Mouse (Mus musculus): ENCODE results near the gene Tmem214. TPM values are rescaled to one million over a fixed set of nuclear protein-coding genes. Genes with fewer than 3 reads are reported as not detected.
A peak's percentile ranks its signal among the peaks of the same experiment; 100 is the strongest.

Gene Tmem214
- total RNA-seq, 2 experiments from 2014 or later, result 64.5 to 66.9 TPM

DNA sequence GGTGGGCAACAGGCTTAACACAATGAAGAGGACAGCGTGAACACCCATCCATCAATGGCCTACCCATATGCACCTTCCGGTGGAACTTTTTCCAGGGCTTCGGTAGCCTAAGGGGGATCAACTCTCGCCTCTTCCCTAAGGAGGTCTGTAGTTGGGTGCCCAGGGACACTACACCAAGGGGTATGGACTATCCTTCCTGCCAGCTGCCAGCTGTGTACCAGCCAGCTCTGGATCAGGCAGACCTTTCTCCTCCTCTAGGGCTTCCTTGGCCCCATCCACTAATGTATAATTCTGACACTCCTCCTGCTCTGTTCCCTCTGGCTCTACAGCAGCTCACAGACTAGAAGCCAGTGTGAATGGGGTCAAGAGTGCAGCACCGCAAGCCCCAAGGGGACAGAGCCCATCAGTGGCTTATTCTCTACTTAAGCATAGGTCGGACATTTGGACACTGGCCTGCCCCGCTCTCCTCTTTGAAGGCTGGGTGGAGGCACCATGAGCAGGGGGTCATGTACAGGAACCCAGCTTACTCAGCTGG is 46.4 kb downstream of the Tmem214 start:
- DNase-seq (ENCODE audit: low spot score in 2 of 2), result no peak

- no peak for DNase-seq (ENCODE audit: low spot score in 2 of 2)
Measured at GRCm38 (mm10) chr5:30914849-30915248, 47.0 kb downstream of the Tmem214 start.

GRCm38 (mm10) chr5:30915456-30915855 is 47.6 kb downstream of the Tmem214 start:
- DNase-seq (ENCODE audit: low spot score in 2 of 2), result no peak

- DNase-seq (ENCODE audit: low spot score in 2 of 2), result peak; percentile 79 to 84
Measured at GRCm38 (mm10) chr5:30915974-30916433, 48.2 kb downstream of the Tmem214 start.

DNA sequence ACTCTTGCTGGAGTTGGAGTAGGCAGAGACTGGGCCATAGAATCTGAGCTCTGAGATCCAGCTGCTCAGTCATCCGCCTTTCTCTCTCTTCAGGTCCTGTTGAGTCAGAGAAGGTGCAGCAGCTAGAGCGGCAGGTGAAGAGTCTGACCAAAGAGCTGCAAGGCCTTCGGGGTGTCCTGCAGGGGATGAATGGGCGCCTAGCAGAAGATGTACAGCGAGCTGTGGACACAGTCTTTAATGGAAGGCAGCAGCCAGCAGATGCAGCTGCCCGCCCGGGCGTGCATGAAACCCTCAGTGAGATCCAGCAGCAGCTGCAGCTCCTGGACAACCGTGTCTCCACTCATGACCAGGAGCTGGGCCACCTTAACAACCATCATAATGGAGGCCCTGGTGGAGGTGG is 49.0 kb downstream of the Tmem214 start:
- DNase-seq (ENCODE audit: low spot score in 2 of 2), result no peak

DNA sequence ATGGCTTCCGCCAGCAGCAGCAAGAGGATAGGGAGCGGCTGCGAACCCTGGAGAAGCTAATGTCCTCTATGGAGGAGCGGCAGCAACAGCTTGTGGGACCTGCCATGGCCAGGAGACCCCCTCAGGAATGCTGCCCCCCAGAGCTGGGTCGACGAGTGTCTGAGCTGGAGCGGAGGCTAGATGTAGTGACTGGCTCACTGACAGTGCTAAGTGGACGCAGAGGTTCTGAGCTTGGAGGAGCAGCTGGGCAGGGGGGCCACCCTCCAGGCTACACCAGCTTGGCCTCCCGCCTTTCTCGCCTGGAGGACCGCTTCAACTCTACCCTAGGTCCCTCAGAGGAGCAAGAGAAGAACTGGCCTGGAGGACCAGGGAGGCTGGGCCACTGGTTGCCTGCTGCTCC is 49.5 kb downstream of the Tmem214 start:
- DNase-seq (ENCODE audit: low spot score in 2 of 2), result no peak

- DNase-seq (ENCODE audit: low spot score in 2 of 2), result no peak
Measured at GRCm38 (mm10) chr5:30917891-30918670, 50.3 kb downstream of the Tmem214 start.

- no peak for DNase-seq (ENCODE audit: low spot score in 2 of 2)
Measured at GRCm38 (mm10) chr5:30918691-30919090, 50.9 kb downstream of the Tmem214 start.

GRCm38 (mm10) chr5:30919831-30920614 is 52.2 kb downstream of the Tmem214 start:
- peak in 1 of 2 experiments; percentile 17 for DNase-seq (ENCODE audit: low spot score in 2 of 2)

DNA sequence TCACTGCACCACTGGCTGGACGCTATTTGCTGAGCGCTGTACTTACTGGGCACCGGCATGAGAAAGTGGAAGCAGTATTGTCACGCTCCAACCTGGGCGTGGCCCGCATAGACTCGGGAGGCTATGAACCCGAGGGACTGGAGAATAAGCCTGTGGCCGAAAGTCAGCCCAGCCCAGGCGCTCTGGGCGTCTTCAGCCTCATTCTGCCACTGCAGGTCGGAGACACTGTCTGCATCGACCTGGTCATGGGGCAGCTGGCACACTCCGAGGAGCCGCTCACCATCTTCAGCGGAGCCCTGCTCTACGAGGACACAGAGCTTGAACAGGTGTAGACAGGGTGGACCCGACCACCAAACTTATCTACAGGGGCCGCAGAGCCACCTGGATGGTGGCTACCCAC is 52.8 kb downstream of the Tmem214 start:
- peak in 1 of 2 experiments; percentile 19 for DNase-seq (ENCODE audit: low spot score in 2 of 2)

GRCm38 (mm10) chr5:30921256-30922033 is 53.6 kb downstream of the Tmem214 start, which contains the start of gene Khk:
Gene Khk (plus strand): TSS chr5:30921431.
- DNase-seq (ENCODE audit: low spot score in 2 of 2), result peak; percentile 91 to 94

DNA sequence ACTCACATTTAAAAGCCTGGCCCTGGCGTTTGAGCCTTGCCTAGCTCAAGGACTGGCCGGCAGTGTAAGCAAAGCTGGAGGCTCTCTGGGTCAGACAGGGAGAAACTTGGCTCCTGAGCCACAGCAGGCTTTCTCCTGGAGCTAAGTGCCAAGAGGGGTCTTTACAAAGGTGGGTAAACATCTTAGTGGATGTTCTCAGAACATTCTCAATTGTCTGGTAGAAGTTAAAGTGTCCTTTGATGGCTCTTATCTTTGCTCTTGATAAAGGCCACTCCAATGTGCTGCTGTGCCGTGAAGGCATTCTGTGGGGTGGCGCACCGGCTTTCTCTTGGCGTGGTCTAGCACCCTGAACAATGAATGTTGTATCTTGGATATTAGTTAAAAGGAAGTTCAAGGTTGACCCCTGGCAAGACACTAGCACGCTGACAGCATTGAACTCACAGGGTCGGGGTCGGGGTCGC is 54.8 kb downstream of the Tmem214 start:
- DNase-seq (ENCODE audit: low spot score in 2 of 2), result no peak

DNA sequence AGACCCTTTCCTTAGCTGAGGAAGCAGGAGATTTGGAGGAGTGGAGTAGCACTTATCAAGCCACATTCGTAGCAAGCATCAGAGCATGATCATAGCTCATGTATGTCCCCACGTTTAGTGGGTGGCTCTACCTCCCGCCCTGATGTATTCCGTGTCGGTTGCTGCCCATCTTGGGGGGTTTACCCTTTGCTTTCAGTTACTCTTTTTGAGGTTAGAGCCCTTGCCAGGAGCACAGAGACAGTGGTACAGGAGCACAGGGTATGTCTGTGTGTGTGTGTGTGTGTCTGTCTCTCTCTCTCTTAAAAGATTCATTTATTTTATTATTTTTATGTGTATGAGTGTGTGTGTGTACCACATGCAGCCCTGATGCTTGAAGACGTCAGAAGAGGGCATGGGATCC is 55.3 kb downstream of the Tmem214 start:
- DNase-seq (ENCODE audit: low spot score in 2 of 2), result no peak

DNA sequence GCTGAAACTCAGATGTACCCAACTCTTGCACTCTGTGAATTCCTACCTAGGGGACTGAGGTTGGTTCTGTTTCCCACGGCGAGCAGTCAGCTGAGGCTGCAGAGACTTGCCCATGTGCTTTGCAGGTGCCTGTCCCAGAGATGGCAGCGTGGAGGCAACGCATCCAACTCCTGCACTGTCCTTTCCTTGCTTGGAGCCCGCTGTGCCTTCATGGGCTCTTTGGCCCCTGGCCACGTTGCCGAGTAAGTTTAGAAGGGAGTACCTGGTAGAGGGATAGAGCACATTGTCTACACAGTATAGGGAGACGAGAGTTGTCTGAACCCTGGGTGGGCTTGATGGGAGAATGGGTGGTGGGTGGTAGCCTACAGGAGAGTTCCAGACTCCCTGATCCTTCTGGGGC is 56.8 kb downstream of the Tmem214 start:
- no peak for DNase-seq (ENCODE audit: low spot score in 2 of 2)

DNA sequence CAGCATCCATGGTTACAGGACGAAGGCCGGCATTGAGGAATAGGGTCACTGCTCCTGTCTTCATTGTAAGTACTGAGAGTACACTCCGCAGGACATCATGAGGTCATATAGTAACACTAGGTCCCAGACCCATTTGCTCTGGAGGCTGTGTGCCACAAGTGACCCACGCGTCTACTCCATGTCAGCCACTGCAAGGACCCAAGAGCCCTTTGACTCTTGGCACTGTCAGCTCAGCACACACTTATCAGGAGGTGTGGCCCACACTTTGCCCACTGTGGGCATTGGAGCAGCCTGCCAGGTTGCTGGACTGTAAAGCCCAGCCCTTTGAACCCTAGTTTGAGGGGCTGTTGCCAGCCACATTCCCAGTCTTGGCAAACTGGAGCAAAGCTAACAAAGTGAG is 57.4 kb downstream of the Tmem214 start:
- DNase-seq (ENCODE audit: low spot score in 2 of 2), result no peak

GRCm38 (mm10) chr5:30926073-30926472 is 58.3 kb downstream of the Tmem214 start:
- peak in 1 of 2 experiments; percentile 4 for DNase-seq (ENCODE audit: low spot score in 2 of 2)

- peak in 1 of 2 experiments; percentile 59 for DNase-seq (ENCODE audit: low spot score in 2 of 2)
Measured at GRCm38 (mm10) chr5:30927945-30928529, 60.2 kb downstream of the Tmem214 start.
